Mouse (Mus musculus) liver, postnatal 0 days (tissue): Measurements from ENCODE around the gene Fgf18. TPM values are rescaled to one million over a fixed set of nuclear protein-coding genes. Genes with fewer than 3 reads are reported as not detected.

Experiments
- ATAC-seq: fragments of 200-750 bp; cut with Nextera tagmentation; 2 replicates; pipeline ENCODE4 v1.8.0; 2017; ENCODE audit warnings: mild to moderate bottlenecking, moderate library complexity
- DNase-seq: peaks from one replicate; pipeline ENCODE4 v3.0.0-alpha.2; 2016
- H3K27ac ChIP-seq: fragments of 300-500 bp; sonication (generic); 2 replicates; pipeline ENCODE4 v1.5.1; 2014; ENCODE audit warnings: antibody characterized with exemption, moderate library complexity, mild to moderate bottlenecking, low read depth
- H3K27me3 ChIP-seq: fragments of 300-500 bp; sonication (generic); 2 replicates; pipeline ENCODE4 v1.6.1; 2014; ENCODE audit warnings: low read length, control low read depth, mixed read lengths; ENCODE audit not compliant: insufficient read depth
- H3K36me3 ChIP-seq: fragments of 300-500 bp; sonication (generic); replicated peaks from 2 replicates; pipeline ENCODE4 v1.6.1; 2014; ENCODE audit warnings: mild to moderate bottlenecking, control low read depth, low read length, moderate library complexity, mixed read lengths; ENCODE audit not compliant: insufficient read depth
- H3K4me1 ChIP-seq: fragments of 300-500 bp; sonication (generic); 2 replicates; pipeline ENCODE4 v1.6.1; 2014; ENCODE audit warnings: antibody characterized with exemption, mild to moderate bottlenecking, control low read depth; ENCODE audit not compliant: insufficient read depth
- H3K4me2 ChIP-seq: fragments of 300-500 bp; sonication (generic); 2 replicates; pipeline ENCODE4 v1.6.1; 2014; ENCODE audit warnings: low read depth, mild to moderate bottlenecking, low read length, moderate library complexity, mixed read lengths
- H3K4me3 ChIP-seq: fragments of 300-500 bp; sonication (generic); 2 replicates; pipeline ENCODE4 v1.5.1; 2014; ENCODE audit warnings: low read depth, low read length
- H3K9ac ChIP-seq: fragments of 300-500 bp; sonication (generic); replicated peaks from 2 replicates; pipeline ENCODE4 v1.6.1; 2014; ENCODE audit warnings: mild to moderate bottlenecking, moderate library complexity
- H3K9me3 ChIP-seq: fragments of 300-500 bp; sonication (generic); 2 replicates; pipeline ENCODE4 v1.6.1; 2016; ENCODE audit warnings: mild to moderate bottlenecking, control low read depth, low read length, mixed read lengths
- CTCF ChIP-seq: sonication (generic); IDR thresholded peaks from 2 replicates; pipeline ENCODE4 v1.5.1; 2016; ENCODE audit warnings: antibody characterized with exemption, low read depth
- EP300 ChIP-seq: IDR thresholded peaks from 2 replicates; pipeline ENCODE4 v1.6.1; 2016; ENCODE audit warnings: antibody characterized with exemption, low read depth, mild to moderate bottlenecking
- WGBS: fragments of 180-500 bp; shearing (Covaris S2); extraction: QIAGEN DNeasy Blood & Tissue Kit; methylation state at CpG from one replicate; pipeline ENCODE4 v1.1.7; 2014; ENCODE audit not compliant: insufficient replicate concordance; 5-methylcytosine and 5-hydroxymethylcytosine counted together
- polyA plus RNA-seq: library from polyadenylated mRNA; unstranded; fragments of >200 nt; fragmentation: Nextera tagmentation; extraction: Ambion mirVana; gene quantifications from 2 replicates; pipeline ENCODE4 v1.2.1, GENCODE M21; 2015

The Fgf18 gene
- polyA plus RNA-seq = 0.11 and 0.13 TPM in 2 replicates

DNA sequence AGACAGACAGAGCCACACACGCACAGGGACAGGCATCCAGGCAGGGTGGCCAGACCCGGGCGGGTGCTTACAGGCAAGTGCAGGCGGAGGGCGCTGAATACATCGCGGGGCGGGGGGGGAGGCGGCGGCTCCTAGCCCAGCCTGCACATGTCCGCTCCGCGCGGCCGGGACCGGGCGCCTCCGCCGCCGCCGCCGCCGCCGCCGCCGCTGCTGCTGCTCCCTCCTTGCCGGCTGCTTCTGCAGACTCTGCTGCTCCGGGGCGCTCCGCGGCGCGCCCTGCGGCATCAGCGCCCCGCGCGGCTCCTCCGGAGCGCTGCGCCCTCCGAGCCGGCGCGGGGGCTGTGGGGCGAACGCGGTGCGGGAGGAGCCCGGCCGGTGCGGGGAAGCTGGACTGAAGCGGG, at the start of gene Fgf18:
TSS of gene Fgf18 (minus strand) at position 230 of the 401 bp plus-strand sequence.
- Histone ChIP-seq H3K4me1 (peaks cover 16% of the 10 kb centered on the region), H3K27ac (no peak within 1 kb of the TSS), H3K9ac (no peak within 1 kb of the TSS)

DNA sequence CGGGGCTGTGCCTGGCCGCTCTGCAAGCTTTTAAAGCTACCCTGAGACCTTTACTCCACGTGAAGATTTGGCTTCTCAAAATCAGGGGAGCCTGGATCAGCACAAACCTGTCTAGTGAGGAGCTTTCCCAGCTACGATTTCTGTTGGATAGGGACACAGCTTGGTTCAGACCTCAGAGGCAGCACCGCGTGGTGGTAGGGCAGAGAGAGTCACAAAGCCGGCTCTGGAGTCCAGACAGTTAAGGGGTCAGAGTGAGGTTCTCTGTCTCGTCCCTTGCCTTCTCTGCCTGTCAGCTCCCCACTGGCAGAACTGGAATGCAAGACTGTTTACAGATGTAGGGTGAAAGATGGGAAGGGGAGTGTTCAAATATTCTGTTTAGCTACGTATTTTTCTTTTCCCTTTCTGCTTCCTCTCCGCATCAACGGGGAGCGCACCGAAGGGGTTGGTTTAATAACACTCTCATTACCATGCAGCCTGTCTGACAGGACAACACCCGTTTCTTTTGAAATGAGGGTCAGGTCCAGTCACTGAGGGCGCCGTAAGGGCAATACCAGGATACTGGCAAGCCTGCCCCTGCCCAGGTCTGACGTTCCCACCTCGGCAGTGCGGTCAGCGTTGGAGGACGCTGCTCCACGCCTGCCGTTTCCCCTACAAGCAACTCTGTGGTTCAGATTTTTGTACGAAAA, 49.4 kb upstream of the Fgf18 start:
- H3K4me1 ChIP-seq = peaks cover 7% of the 10 kb centered on the region
- no peaks in the 10 kb centered on the region for H3K36me3 ChIP-seq
- TF ChIP-seq EP300 (no peak), CTCF (no peak)
- ATAC-seq (no peak), DNase-seq (no peak)
- no peak overlapping the region for H3K4me2 ChIP-seq
- H3K27me3 ChIP-seq = peaks cover 90% of the 10 kb centered on the region
- no peaks in the 10 kb centered on the region for H3K9me3 ChIP-seq
- H3K4me3 ChIP-seq = no peak overlapping the region
- H3K27ac ChIP-seq = no peak overlapping the region
- 9% methylated on average over 24 of the region's 24 CpGs for WGBS
- H3K9ac ChIP-seq = no peak overlapping the region

More for the DNA sequence above, at the start of gene Fgf18:
- Histone ChIP-seq H3K27me3 (peaks cover 56% of the 10 kb centered on the region), H3K4me3 (peak within 1 kb of the TSS; percentile 44), H3K9me3 (no peaks in the 10 kb centered on the region), H3K4me2 (peak within 1 kb of the TSS; percentile 73), H3K36me3 (peaks cover 15% of the 10 kb centered on the region)
- ATAC-seq (peak; percentile 19; the same call in 1 of the 2 replicates), DNase-seq (no peak)
- no peak for TF ChIP-seq CTCF
- TF ChIP-seq EP300 = no peak
- 2% methylated on average over 29 of the region's 53 CpGs for WGBS

DNA sequence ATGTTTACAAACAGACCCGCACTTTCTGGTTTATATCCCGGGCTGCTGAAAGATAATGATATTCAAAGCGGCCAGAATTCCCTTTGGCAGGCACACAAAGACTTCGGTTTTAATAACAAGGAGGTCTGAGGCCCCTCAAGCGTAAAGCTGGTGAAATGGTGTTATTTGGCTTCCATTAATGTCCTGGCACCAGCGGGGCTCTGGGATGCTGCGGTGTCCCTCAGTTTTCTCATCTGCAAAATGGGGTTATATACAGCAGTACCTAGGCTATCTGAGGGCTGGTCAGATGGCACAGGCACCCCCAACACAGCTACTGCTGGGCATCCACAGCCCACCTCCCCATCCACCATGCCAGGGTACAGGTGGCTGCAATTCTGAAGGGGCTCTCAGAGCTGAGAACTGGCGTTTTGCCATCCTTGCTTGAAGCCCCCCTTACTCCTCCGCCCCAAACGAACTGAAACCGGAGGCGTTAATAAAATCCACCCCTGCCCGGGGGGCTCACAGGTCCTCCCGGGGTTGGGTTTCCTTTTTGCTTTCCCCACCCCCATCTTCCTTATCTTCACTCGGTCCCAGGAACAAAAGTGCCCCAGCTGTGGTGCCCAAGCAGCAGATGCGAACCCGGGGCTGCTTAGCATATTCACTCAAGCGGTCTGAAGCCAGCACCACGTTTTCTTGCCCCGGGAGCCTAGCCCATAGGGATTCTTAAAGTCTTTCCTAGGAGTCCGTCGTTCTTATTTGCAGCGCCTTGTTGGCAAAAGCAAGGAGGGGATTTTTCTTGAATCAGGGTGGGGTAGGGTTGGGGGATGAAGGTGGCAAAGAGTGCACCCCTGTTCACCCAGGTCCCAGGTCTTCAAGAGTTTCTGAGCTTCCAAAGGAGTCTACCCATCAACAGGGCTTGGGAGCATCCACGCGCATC, 48.6 kb upstream of the Fgf18 start:
- no peak for ATAC-seq
- no peak overlapping the region for H3K9ac ChIP-seq
- peaks cover 85% of the 10 kb centered on the region for H3K27me3 ChIP-seq
- DNase-seq = no peak
- no peak overlapping the region for H3K4me3 ChIP-seq
- WGBS = 6% methylated on average over 25 of the region's 25 CpGs
- no peaks in the 10 kb centered on the region for H3K36me3 ChIP-seq
- no peak overlapping the region for H3K27ac ChIP-seq
- no peak overlapping the region for H3K4me2 ChIP-seq
- TF ChIP-seq EP300 (no peak), CTCF (no peak)
- H3K4me1 ChIP-seq = peaks cover under 1% of the 10 kb centered on the region
- H3K9me3 ChIP-seq = no peaks in the 10 kb centered on the region

DNA sequence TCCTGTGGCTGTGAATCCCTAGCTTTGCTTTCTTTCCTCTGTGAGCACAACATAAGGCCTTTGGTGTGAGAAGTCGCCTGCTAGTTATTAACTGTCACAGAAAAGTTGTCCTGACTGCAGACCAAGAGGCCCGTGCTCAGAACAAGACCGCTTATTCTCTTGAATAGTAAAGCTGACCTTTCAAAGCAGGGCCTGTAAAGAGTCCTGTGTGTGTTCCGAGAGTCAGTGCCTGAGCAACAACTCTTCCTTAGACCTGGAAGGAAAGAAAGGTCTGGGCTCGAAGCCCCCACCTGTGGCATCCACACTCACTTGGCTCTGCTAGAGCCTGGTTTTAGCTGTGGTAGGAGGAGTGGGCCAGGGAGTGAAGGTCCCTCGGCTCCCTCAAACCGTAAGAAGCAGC, 47.9 kb upstream of the Fgf18 start:
- H3K9ac ChIP-seq = no peak overlapping the region
- no peak overlapping the region for H3K4me2 ChIP-seq
- DNase-seq = no peak
- H3K9me3 ChIP-seq = no peaks in the 10 kb centered on the region
- no peak overlapping the region for H3K27ac ChIP-seq
- no peak for ATAC-seq
- no peak overlapping the region for H3K4me3 ChIP-seq
- no peaks in the 10 kb centered on the region for H3K4me1 ChIP-seq
- 28% methylated on average over 7 of the region's 7 CpGs for WGBS
- TF ChIP-seq EP300 (no peak), CTCF (no peak)
- peaks cover 78% of the 10 kb centered on the region for H3K27me3 ChIP-seq
- H3K36me3 ChIP-seq = no peaks in the 10 kb centered on the region

DNA sequence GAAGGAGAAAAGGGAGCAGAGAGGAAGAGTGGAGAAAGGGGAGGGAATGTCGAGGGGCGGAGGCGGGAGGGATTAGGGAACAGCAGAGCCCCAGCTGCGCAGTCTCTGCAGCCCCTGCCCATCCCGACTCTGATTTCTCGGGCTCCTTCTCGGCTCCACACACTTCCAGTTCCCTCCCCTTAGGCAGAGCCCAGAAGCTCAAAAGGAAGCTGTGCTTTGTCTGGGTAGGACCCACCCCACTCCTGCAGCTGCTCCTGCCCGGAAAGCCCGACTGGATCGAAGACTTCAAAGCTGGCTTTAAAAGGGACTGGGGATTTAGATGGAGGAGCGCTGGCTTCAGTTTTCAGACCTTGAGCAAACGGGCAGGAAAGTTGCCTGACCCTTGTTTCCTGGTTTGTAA, 46.5 kb upstream of the Fgf18 start:
- no peak overlapping the region for H3K27ac ChIP-seq
- no peak overlapping the region for H3K4me3 ChIP-seq
- peaks cover 64% of the 10 kb centered on the region for H3K27me3 ChIP-seq
- ATAC-seq (no peak), DNase-seq (no peak)
- H3K36me3 ChIP-seq = no peaks in the 10 kb centered on the region
- no peaks in the 10 kb centered on the region for H3K4me1 ChIP-seq
- no peak overlapping the region for H3K4me2 ChIP-seq
- H3K9me3 ChIP-seq = no peaks in the 10 kb centered on the region
- 4% methylated on average over 12 of the region's 12 CpGs for WGBS
- TF ChIP-seq EP300 (no peak), CTCF (no peak)
- no peak overlapping the region for H3K9ac ChIP-seq

DNA sequence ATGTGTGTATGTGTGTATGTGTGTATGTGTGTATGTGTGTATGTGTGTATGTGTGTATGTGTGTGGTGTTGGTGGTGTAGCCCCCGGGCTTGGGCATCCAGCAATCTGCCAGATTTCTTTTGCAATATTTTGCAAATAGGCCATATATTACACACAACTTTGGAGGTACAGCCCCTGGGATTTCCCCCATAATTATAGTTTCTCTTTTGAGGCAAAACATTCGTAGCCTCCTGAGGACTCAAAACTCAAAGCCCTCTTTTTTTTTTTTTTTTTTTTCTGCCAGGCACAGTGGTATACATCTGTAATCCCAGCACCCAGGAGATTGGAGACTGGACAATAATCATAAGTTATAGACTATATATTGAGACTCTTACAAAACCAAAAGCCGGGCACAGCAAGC, 34.6 kb upstream of the Fgf18 start:
- Histone ChIP-seq H3K4me2 (no peak overlapping the region), H3K4me3 (no peak overlapping the region), H3K4me1 (no peaks in the 10 kb centered on the region), H3K9me3 (no peaks in the 10 kb centered on the region), H3K27me3 (peaks cover 24% of the 10 kb centered on the region), H3K36me3 (no peaks in the 10 kb centered on the region), H3K9ac (no peak overlapping the region), H3K27ac (no peak overlapping the region)
- DNase-seq (no peak), ATAC-seq (no peak)
- TF ChIP-seq EP300 (no peak), CTCF (no peak)
- 70% methylated on average over 3 of the region's 3 CpGs for WGBS
